Mouse (Mus musculus) erythroblast, embryonic 14.5 days (primary cell): ENCODE results near the gene Fjx1.

Experiments used
- GATA1 ChIP-seq: IDR thresholded peaks from 2 replicates; pipeline ENCODE4 v1.6.1; 2012; ENCODE audit warnings: low read length, inconsistent platforms, mixed read lengths
- TAL1 ChIP-seq: IDR thresholded peaks from 3 replicates; pipeline ENCODE4 v1.6.1; 2012; ENCODE audit warnings: low read length, inconsistent platforms, mixed read lengths

- TF ChIP-seq TAL1 (no peak), GATA1 (no peak)
Observed at GRCm38 (mm10) chr2:102455126-102455525, 2.8 kb upstream of the Fjx1 start.
